Mouse (Mus musculus) neural tube, embryonic 14.5 days (tissue): ENCODE results near the gene Slc4a4. TPM values are rescaled to one million over a fixed set of nuclear protein-coding genes. Genes with fewer than 3 reads are reported as not detected.

Experiments
- ATAC-seq: fragments of 200-750 bp; cut with Nextera tagmentation; 2 replicates; pipeline ENCODE4 v1.8.0; 2017; ENCODE audit warnings: low read depth, mild to moderate bottlenecking, moderate TSS enrichment, moderate library complexity
- H3K27ac ChIP-seq: fragments of 300-500 bp; sonication (generic); 2 replicates; pipeline ENCODE4 v1.5.1; 2014; ENCODE audit warnings: low read depth, mild to moderate bottlenecking, control low read depth, low read length, moderate library complexity, mixed read lengths
- H3K27me3 ChIP-seq: fragments of 300-500 bp; sonication (generic); 2 replicates; pipeline ENCODE4 v1.6.1; 2014; ENCODE audit warnings: low read length; ENCODE audit not compliant: control insufficient read depth, insufficient read depth
- H3K36me3 ChIP-seq: fragments of 300-500 bp; sonication (generic); 2 replicates; pipeline ENCODE4 v1.6.1; 2014; ENCODE audit warnings: low read length, mixed read lengths; ENCODE audit not compliant: control insufficient read depth, insufficient read depth
- H3K4me1 ChIP-seq: fragments of 300-500 bp; sonication (generic); 2 replicates; pipeline ENCODE4 v1.6.1; 2014; ENCODE audit warnings: low read length; ENCODE audit not compliant: control insufficient read depth, insufficient read depth
- H3K4me2 ChIP-seq: fragments of 300-500 bp; sonication (generic); 2 replicates; pipeline ENCODE4 v1.6.1; 2014; ENCODE audit warnings: mild to moderate bottlenecking, low read depth, low read length, control low read depth
- H3K4me3 ChIP-seq: fragments of 300-500 bp; sonication (generic); 2 replicates; pipeline ENCODE4 v1.5.1; 2014; ENCODE audit warnings: low read depth, low read length, control low read depth, mixed read lengths
- H3K9ac ChIP-seq: fragments of 300-500 bp; sonication (generic); replicated peaks from 2 replicates; pipeline ENCODE4 v1.6.1; 2014; ENCODE audit warnings: low read depth, mild to moderate bottlenecking, control low read depth, low read length, mixed read lengths
- H3K9me3 ChIP-seq: fragments of 300-500 bp; sonication (generic); 2 replicates; pipeline ENCODE4 v1.6.1; 2016; ENCODE audit warnings: low read length; ENCODE audit not compliant: control insufficient read depth
- WGBS: fragments of 180-500 bp; shearing (Covaris S2); extraction: QIAGEN DNeasy Blood & Tissue Kit; methylation state at CpG from one replicate; pipeline ENCODE4 v1.1.7; 2014; 5-methylcytosine and 5-hydroxymethylcytosine counted together
- polyA plus RNA-seq: library from polyadenylated mRNA; unstranded; fragments of >200 nt; fragmentation: Nextera tagmentation; extraction: Ambion mirVana; gene quantifications from 2 replicates; pipeline ENCODE4 v1.2.1, GENCODE M21; 2014

Gene Slc4a4
- polyA plus RNA-seq, 1 experiment from 2014 or later: 15.8 TPM

- WGBS: 90% methylated on average over 4 of the region's 4 CpGs
- H3K9ac ChIP-seq: no peak overlapping the region
- no peak for ATAC-seq
Measured at GRCm38 (mm10) chr5:89027518-89028085, 141.0 kb downstream of the Slc4a4 start.

GRCm38 (mm10) chr5:89032647-89033046, 146.0 kb downstream of the Slc4a4 start:
- Histone ChIP-seq H3K9ac (no peak overlapping the region), H3K27me3 (no peaks in the 10 kb centered on the region), H3K27ac (no peak overlapping the region), H3K9me3 (no peaks in the 10 kb centered on the region; the same call in 1 of the 2 replicates), H3K36me3 (no peaks in the 10 kb centered on the region), H3K4me1 (no peaks in the 10 kb centered on the region), H3K4me3 (no peak overlapping the region), H3K4me2 (no peak overlapping the region)
- no peak for ATAC-seq
- 91% methylated on average over 8 of the region's 8 CpGs for WGBS

More at GRCm38 (mm10) chr5:89027518-89028085, 141.0 kb downstream of the Slc4a4 start:
- Histone ChIP-seq H3K27ac (no peak overlapping the region), H3K36me3 (no peaks in the 10 kb centered on the region), H3K4me3 (no peak overlapping the region), H3K9me3 (no peaks in the 10 kb centered on the region), H3K4me1 (no peaks in the 10 kb centered on the region), H3K4me2 (no peak overlapping the region), H3K27me3 (no peaks in the 10 kb centered on the region)

GRCm38 (mm10) chr5:89033256-89033655, 146.6 kb downstream of the Slc4a4 start:
- Histone ChIP-seq H3K27me3 (no peaks in the 10 kb centered on the region), H3K4me2 (no peak overlapping the region), H3K27ac (no peak overlapping the region), H3K4me3 (no peak overlapping the region), H3K36me3 (no peaks in the 10 kb centered on the region), H3K9ac (no peak overlapping the region), H3K4me1 (no peaks in the 10 kb centered on the region), H3K9me3 (no peaks in the 10 kb centered on the region; the same call in 1 of the 2 replicates)
- ATAC-seq: no peak
- WGBS: 93% methylated on average over 4 of the region's 4 CpGs

GRCm38 (mm10) chr5:89036147-89036546, 149.5 kb downstream of the Slc4a4 start:
- 63% methylated on average over 5 of the region's 5 CpGs for WGBS
- Histone ChIP-seq H3K9me3 (no peaks in the 10 kb centered on the region; the same call in 1 of the 2 replicates), H3K4me1 (peaks cover 3% of the 10 kb centered on the region; the same call in 1 of the 2 replicates), H3K9ac (no peak overlapping the region), H3K4me2 (no peak overlapping the region), H3K27me3 (no peaks in the 10 kb centered on the region), H3K36me3 (no peaks in the 10 kb centered on the region), H3K27ac (no peak overlapping the region), H3K4me3 (no peak overlapping the region)
- peak; percentile 62; the same call in 1 of the 2 replicates for ATAC-seq

GRCm38 (mm10) chr5:89040814-89041213, 154.2 kb downstream of the Slc4a4 start:
- H3K9me3 ChIP-seq: no peaks in the 10 kb centered on the region; the same call in 1 of the 2 replicates
- H3K9ac ChIP-seq: no peak overlapping the region
- H3K4me3 ChIP-seq: no peak overlapping the region
- 0 out of 2 replicates have a peak, but pooled peaks have one; percentile 25 for ATAC-seq
- H3K36me3 ChIP-seq: no peaks in the 10 kb centered on the region
- H3K27me3 ChIP-seq: no peaks in the 10 kb centered on the region
- H3K27ac ChIP-seq: no peak overlapping the region
- H3K4me1 ChIP-seq: peaks cover 6% of the 10 kb centered on the region; the same call in 1 of the 2 replicates
- 36% methylated on average over 3 of the region's 3 CpGs for WGBS
- no peak overlapping the region for H3K4me2 ChIP-seq

GRCm38 (mm10) chr5:89043846-89044245, 157.2 kb downstream of the Slc4a4 start:
- no peaks in the 10 kb centered on the region for H3K27me3 ChIP-seq
- H3K36me3 ChIP-seq: no peaks in the 10 kb centered on the region
- no peak overlapping the region for H3K9ac ChIP-seq
- H3K4me3 ChIP-seq: no peak overlapping the region
- no peak overlapping the region for H3K4me2 ChIP-seq
- WGBS: 44% methylated on average over 5 of the region's 5 CpGs
- H3K4me1 ChIP-seq: peaks cover 6% of the 10 kb centered on the region; the same call in 1 of the 2 replicates
- H3K9me3 ChIP-seq: no peaks in the 10 kb centered on the region
- no peak for ATAC-seq
- H3K27ac ChIP-seq: no peak overlapping the region

- H3K4me3 ChIP-seq: no peak overlapping the region
- no peaks in the 10 kb centered on the region for H3K36me3 ChIP-seq
- WGBS: 94% methylated on average over 5 of the region's 5 CpGs
- H3K4me2 ChIP-seq: no peak overlapping the region
- peaks cover 6% of the 10 kb centered on the region; the same call in 1 of the 2 replicates for H3K4me1 ChIP-seq
- ATAC-seq: no peak
- H3K27ac ChIP-seq: no peak overlapping the region
- no peak overlapping the region for H3K9ac ChIP-seq
- H3K9me3 ChIP-seq: no peaks in the 10 kb centered on the region
- no peaks in the 10 kb centered on the region for H3K27me3 ChIP-seq
Measured at GRCm38 (mm10) chr5:89044801-89045200, 158.2 kb downstream of the Slc4a4 start.

- Histone ChIP-seq H3K4me2 (no peak overlapping the region), H3K27me3 (no peaks in the 10 kb centered on the region), H3K4me3 (no peak overlapping the region), H3K27ac (no peak overlapping the region), H3K9ac (no peak overlapping the region), H3K9me3 (no peaks in the 10 kb centered on the region), H3K4me1 (no peaks in the 10 kb centered on the region), H3K36me3 (no peaks in the 10 kb centered on the region)
- WGBS: 88% methylated on average over 5 of the region's 5 CpGs
- no peak for ATAC-seq
Measured at GRCm38 (mm10) chr5:89051577-89051976, 165.0 kb downstream of the Slc4a4 start.

- ATAC-seq: no peak
Measured at GRCm38 (mm10) chr5:89052230-89052629, 165.6 kb downstream of the Slc4a4 start.

More at GRCm38 (mm10) chr5:89052230-89052629, 165.6 kb downstream of the Slc4a4 start:
- 93% methylated on average over 5 of the region's 5 CpGs for WGBS
- H3K36me3 ChIP-seq: no peaks in the 10 kb centered on the region
- no peaks in the 10 kb centered on the region for H3K27me3 ChIP-seq
- H3K27ac ChIP-seq: no peak overlapping the region
- no peaks in the 10 kb centered on the region for H3K4me1 ChIP-seq
- H3K9ac ChIP-seq: no peak overlapping the region
- H3K9me3 ChIP-seq: no peaks in the 10 kb centered on the region
- H3K4me3 ChIP-seq: no peak overlapping the region
- no peak overlapping the region for H3K4me2 ChIP-seq
